ENCODE assay signal across 17 mouse cellular contexts in the genomic region with DNA sequence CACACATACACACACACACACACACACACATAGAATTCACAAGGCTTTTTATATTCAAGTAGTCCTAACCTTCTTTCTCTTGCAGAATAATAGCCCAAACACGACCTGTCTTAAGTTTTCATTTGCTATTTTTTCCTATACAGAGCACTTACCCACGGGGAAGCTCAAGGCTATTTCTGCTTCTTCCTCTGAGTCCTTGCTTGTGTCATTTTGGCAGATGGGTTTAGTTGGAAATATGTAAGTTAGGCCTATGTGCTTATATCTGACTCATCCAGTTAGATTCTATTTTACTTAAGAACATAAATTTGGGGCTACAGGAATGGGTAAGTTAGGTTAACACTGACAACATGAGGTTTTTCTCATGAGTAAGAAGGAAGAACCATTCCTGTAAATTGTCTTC.
"Had no signal": no experiment of that assay in that cellular context is flagged by ENCODE, and none has a peak within 500 bp of the region (broad histone marks: within the 10 kb centered on the region; RNA-seq: fewer than 3 reads in every experiment).

No protein-coding gene starts in this region.

- DNase-seq: left cerebral cortex, postnatal 4 days; liver; liver, embryonic 13.5 days; liver, postnatal 0 days; lung, adult 18-20 months; lung, adult 2 months; lung, embryonic 14.5 days; lung, postnatal 10 days; lung, postnatal 14 days; lung, postnatal 36 days; lung, postnatal 4 days; midbrain, embryonic 14.5 days had no signal

- ATAC-seq: liver, embryonic 12.5 days; liver, postnatal 0 days; lung, postnatal 0 days; midbrain, embryonic 13.5 days; midbrain, embryonic 15.5 days; midbrain, embryonic 16.5 days had no signal
